Mouse (Mus musculus) layer of hippocampus, adult 2 months (tissue): ENCODE data around the gene Magee1. TPM values are rescaled to one million over a fixed set of nuclear protein-coding genes. Genes with fewer than 3 reads are reported as not detected.
"Not testable (repeated sequence)": the region's sequence is repeated elsewhere in the genome, so short reads cannot be mapped to it uniquely, and the experiment has no call there.

Experiments
- DNase-seq, 2 experiments: peaks; one replicate each; pipeline ENCODE4 v3.0.0; 2022; ENCODE audit warnings: low spot score in 2 of 2
- H3K27ac ChIP-seq: fragments of 200-600 bp; 2 replicates; pipeline ENCODE4 v1.8.1; 2022
- H3K4me3 ChIP-seq: fragments of 200-600 bp; 2 replicates; pipeline ENCODE4 v1.8.1; 2022; ENCODE audit warnings: mild to moderate bottlenecking
- CTCF ChIP-seq: fragments of 200-600 bp; conservative IDR thresholded peaks from 2 replicates; pipeline ENCODE4 v1.8.1; 2022; ENCODE audit warnings: antibody characterized with exemption, mild to moderate bottlenecking, moderate library complexity
- long read RNA-seq, 2 experiments: library from polyadenylated mRNA; stranded (forward); transcript quantifications; one replicate each; pipeline ENCODE4 v2.0.0; 2021; ENCODE audit warnings: borderline mapping rate in 2 of 2
- total RNA-seq, 2 experiments: library from RNA; stranded (reverse); gene quantifications; 2 replicates each; pipeline ENCODE4 v1.2.3; 2021

Magee1 gene
- total RNA-seq, result 100 to 1,000 TPM; 138 to 146 TPM
- long read RNA-seq, experiment 1, transcript Magee1-201 (1 exons, 3,550 nt), result major isoform, 124 of 124 reads
- long read RNA-seq, experiment 1, partial matches to known transcripts, result 0 of 124 reads
- long read RNA-seq, experiment 1, other reads (novel, unspliced or antisense), result 0 of 124 reads
- long read RNA-seq, experiment 2, transcript Magee1-201 (1 exons, 3,550 nt), result major isoform, 159 of 159 reads
- long read RNA-seq, experiment 2, partial matches to known transcripts, result 0 of 159 reads
- long read RNA-seq, experiment 2, other reads (novel, unspliced or antisense), result 0 of 159 reads

DNA sequence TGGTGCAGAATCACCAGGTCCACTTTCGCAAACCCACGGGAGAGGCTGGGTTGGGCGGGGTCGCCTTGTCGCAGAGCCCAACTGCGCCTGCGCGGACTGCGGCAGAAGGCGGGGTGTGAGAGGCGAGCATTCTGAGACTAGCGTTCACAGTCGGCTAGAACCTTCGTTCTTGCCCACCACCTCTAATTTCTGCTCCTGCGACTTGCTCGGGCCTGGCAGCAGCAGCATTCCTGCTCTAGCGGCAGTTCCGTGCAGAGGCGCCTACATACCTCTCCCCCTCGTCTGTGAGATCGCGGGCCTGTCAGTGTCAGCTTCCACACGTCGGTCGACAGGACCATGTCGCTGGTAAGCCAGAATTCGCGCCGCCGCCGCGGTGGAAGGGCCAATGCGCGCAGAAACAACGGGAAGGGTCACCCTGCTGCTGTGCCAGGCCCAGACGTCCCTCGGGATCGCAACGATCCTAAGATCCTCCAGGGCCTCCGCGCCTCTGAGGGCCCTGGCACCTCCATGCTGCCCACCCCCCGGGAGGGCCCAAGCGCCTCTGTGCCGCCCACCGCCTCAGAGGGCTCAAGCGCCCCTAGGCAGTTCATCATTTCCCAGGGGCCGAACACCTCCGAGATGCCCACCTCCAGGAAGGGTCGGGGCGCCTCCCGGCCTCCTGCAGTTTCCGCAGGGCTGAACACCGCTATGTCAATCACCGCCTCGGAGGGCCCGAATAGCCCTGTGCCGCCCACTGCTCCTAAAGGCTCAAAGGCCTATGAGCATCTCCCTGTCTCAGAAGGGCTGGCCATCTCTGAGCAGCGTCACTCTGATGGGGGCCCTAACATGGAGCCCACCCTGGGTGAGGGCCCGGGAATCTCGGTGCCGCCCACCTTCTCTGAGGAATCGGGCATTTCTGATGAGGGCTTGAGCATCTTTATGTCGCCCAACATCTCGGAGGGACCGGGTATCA is at the start of gene Magee1:
TSS of gene Magee1 (plus strand) at position 104 of the 952 bp plus-strand sequence.
- Histone ChIP-seq H3K27ac (peak within 1 kb of the TSS; percentile 92), H3K4me3 (peak within 1 kb of the TSS; percentile 73)
- no peak for TF ChIP-seq CTCF
- DNase-seq, result peak; percentile 83 to 85

DNA sequence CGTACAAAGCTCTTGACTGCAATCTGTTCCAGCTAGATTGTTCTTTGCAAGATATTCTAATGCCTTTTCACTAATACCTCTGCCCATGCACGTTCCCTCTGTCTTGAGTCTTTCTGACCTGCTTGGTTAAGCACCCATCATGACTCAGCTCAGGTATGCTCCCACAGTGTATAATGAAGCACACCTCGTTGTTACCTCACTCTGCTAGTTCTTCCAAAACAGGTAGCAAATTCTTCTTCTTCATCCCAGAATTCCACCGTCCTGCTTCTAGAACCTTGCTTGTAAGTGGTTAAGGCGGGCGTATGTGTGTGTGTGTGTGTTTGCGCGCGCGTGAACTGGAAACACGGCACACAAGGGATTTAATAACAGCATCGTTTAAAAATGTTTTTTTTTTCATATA is 41.0 kb upstream of the Magee1 start:
- Histone ChIP-seq H3K4me3 (peak overlapping the region; percentile 69), H3K27ac (peak overlapping the region; percentile 70)
- no peak for TF ChIP-seq CTCF
- peak in 1 of 2 experiments; percentile 3 for DNase-seq

DNA sequence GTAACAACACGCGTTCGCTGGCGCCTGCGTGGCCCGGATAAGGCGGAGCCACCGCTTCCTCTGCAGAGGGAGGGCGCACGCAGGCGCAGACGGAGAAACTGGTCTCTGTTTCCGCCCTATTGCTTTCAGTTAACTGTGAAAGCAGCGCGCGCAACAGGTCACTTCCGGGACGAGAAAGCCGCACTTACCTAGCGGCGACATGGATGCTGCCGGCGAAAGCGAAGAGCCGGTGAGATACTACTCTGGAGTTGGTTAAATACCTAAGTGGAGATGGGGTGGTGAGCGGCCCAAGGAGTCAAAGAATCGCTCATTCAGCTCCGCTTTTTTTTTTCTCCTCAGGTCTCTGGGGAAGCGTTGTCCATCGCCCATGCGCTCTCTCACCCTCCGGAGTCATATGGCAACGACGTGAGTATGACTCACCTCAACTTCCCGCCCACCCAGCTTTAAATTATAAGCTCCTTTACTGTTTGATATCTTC is 40.5 kb upstream of the Magee1 start, which contains the start of gene Pbdc1:
TSS of gene Pbdc1 (plus strand) at position 142 of the 478 bp plus-strand sequence.
- Histone ChIP-seq H3K27ac (peak within 1 kb of the TSS; percentile 75), H3K4me3 (peak within 1 kb of the TSS; percentile 69)
- peak; percentile 22 for TF ChIP-seq CTCF
- DNase-seq, result peak; percentile 79 to 96

DNA sequence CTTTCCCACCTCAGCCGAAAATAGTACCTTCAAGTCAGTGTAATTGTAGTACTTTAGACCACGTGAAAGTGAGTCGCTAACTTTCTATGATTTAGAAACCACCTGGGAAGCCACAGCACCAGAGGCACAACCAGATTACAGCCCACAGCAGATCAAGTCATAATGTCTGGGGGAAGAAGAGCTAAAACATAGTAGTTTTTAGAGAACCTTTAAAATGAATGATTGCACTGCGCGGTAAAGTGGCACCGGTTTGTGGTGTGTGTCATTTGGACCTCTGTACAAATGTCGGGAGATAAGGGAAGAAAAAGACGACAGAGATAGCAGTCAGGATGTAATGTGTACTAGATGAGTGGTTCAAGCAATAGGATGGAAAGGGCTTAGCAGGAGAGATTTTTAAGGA is 40.1 kb upstream of the Magee1 start:
- no peak for TF ChIP-seq CTCF
- peak overlapping the region; percentile 75 for H3K27ac ChIP-seq
- no peak for DNase-seq

DNA sequence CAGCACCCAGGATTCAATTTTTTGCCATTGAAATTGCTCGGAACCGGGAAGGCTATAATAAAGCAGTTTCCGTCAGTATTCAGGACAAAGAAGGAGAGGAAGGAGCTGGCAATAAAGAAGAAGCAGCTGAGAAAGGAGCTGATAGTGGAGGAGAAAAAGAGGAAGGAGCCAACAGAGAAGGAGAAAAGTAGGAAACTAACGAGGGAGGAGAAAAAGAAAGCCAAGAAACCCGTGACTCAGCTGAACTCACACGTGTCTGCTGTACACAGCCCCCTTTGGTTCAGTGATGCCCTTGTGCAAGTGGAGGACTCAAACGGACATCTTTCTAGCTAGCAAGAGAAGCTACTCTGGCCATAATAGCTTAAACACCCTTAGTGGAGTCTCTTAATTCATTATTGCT is 37.2 kb upstream of the Magee1 start:
- not testable (repeated sequence) for DNase-seq, H3K27ac ChIP-seq, H3K4me3 ChIP-seq

More for the DNA sequence above, 40.1 kb upstream of the Magee1 start:
- H3K4me3 ChIP-seq, result peak overlapping the region; percentile 69

DNA sequence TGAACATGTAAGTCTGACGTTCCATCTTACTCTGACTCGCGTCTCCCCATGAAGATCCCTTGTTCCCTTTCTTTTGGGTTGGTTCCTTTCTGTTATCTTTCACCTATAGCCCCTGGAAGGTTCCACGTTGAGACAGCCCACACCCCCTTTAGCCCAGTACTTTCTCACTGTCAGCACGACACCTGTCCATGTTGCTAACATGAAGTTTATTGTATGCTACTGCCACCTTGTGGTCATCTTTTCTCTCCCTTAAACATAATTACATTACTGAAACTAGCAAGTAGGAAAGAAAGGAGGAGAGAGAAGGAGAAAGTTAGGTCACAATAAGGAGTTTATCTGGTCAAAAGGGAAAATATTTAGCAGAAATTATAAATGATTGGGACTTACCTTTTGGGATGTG is 16.0 kb upstream of the Magee1 start:
- Histone ChIP-seq H3K4me3 (no peak overlapping the region), H3K27ac (no peak overlapping the region)
- DNase-seq, result peak in 1 of 2 experiments; percentile 8
- peak; percentile 74 for TF ChIP-seq CTCF

DNA sequence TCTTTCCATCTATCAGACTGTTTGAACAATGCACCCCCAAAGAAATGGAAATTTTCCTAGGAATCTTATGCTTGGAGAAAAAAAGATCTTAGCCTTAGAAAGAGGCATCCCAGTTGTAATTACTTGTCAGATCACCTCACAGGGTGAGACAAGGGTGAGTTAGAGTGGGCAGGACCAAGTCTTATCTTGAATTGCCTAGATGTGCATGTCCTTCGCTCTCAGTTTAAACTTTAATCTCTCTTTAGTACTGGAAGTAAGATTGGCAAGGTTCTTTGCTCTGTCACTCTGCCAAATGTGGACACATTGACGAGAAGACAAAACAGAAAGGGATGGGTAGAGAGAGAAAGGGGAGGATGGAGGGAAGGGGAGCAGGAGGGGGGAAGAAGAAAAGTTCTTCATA is 5.2 kb upstream of the Magee1 start:
- TF ChIP-seq CTCF, result no peak
- Histone ChIP-seq H3K4me3 (no peak overlapping the region), H3K27ac (no peak overlapping the region)
- DNase-seq, result no peak

DNA sequence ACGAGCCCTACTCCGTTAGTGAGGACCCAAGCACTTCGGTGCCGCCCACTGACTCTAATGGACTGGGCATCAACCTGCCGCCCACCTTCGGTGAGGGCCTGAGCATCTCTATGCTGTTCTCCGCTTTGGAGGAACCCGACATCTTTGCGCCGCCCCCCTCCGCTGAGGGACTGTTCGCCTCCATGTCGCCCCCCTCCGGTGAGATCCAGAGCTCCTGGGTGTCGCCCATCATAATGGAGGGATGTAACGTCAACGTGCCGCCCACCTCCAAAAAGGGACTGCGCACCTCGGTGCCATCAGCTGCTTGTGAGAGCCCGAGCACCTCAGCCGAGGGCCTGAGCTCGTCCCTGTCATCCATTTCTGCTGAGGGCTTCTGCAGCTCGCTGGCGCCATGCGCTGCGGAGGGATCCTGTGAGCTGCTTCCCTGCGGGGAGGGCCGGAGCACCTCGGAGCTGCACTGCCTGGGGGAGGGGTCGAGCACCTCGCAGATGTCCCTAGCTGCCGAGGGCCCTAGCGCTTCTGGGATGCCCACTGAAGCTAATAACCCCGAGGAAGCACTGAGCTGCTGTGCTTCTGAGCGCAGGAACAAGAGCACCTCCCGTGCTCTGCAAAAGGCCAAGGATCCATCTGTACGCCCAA is 1.2 kb downstream of the Magee1 start:
- DNase-seq, result peak; percentile 81 to 90
- peak; percentile 76 for TF ChIP-seq CTCF
- Histone ChIP-seq H3K27ac (peak overlapping the region; percentile 92), H3K4me3 (peak overlapping the region; percentile 73)

DNA sequence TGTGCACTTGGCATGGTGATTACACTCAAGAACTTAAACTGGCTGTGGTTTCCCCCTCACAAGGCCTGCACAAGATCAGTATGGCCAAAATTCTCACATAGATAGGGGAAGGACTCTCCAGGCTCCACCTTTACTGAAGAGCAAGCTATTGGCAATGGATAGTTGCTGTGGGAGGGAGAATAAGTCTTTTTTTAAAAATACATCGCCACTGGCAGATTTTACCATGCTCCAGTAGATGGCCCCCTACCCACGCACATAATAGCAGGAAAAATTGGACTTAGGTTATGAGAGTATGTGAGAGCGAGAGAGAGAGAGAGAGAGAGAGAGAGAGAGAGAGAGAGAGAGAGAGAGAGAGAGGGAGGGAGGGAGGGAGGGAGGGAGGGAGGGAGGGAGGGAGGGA is 4.7 kb downstream of the Magee1 start:
- no peak overlapping the region for H3K4me3 ChIP-seq
- peak; percentile 45 for TF ChIP-seq CTCF
- peak in 1 of 2 experiments; percentile 13 for DNase-seq
- no peak overlapping the region for H3K27ac ChIP-seq

DNA sequence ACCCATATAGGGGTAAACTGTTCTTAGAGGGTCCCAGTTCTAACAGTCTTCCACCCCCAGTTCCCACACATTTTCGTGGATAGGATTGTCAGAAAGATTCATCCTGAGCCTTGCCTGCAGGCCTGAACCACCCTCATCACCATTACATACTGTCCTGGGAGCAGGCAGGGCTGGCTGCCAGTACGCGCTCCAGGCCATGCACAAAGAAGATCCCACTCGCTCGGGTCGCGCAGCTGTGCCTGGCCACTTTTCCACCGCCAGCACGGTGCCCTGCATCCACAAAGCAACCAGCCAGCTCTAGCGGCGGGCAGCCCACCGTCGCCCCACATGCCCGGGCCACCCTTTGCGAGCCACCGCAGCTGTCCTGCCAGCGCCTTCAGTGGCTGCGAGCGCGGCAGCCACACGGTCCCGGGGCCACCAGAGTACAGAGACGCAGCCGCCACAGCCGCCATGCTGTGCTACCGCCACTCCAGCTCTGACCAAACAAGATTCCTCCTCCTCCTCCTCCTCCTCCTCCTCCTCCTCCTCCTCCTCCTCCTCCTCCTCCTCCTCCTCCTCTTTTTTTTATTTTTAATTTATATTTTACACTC is 31.8 kb downstream of the Magee1 start:
- peak overlapping the region; percentile 30; the same call in 1 of the 2 replicates for H3K4me3 ChIP-seq
- TF ChIP-seq CTCF, result no peak
- H3K27ac ChIP-seq, result no peak overlapping the region
- no peak for DNase-seq

DNA sequence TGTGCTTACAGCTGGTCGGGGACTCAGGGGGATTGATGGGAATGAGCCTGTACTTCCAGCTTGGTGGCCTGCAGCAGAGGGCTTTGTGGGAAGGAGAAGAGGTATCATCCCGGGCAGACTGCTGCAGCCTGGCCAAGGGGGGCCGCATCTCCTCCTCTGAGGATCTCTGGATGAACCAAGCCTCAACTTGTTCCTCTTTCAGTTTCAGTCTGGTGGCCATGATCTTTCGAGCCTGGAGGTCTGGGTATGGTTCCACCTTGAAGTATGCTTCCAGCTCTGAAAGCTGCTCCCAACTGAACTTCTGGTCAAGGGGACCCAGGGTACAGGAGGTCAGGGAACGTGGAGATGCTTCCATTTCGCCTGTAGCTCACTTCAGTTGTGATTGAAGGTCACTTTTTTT is 44.8 kb downstream of the Magee1 start:
- not testable (repeated sequence) for H3K4me3 ChIP-seq, DNase-seq, H3K27ac ChIP-seq

DNA sequence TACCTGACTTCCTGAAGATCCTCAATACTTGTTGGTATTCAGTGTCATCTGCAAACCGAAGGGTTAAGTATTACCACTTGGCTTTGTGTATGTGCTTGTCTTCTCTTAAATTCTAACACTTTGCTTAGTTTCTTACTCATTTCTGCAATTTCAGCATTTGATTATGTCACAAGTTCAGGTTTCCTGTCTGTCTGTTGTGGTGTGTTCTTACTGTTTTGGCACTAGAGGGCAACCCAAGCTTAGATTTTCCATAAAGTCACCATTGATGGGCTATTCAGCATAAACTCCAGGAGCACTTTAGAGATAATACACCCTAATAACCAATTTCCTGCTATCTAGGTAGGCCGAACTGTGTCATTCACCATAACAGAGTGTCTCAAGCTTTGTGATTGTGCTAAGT is 47.0 kb downstream of the Magee1 start:
- TF ChIP-seq CTCF, result peak; percentile 62
- no peak overlapping the region for H3K27ac ChIP-seq

More for the DNA sequence above, 47.0 kb downstream of the Magee1 start:
- DNase-seq, result no peak
- H3K4me3 ChIP-seq, result no peak overlapping the region

Other genes starting within 250 kb of the Magee1 start
- gene Pbdc1, start 40.6 kb upstream of the Magee1 start, total RNA-seq, result 10 to 100 TPM; 16.1 to 18.9 TPM